ENCODE assay signal across 8 mouse cellular contexts in the genomic region with DNA sequence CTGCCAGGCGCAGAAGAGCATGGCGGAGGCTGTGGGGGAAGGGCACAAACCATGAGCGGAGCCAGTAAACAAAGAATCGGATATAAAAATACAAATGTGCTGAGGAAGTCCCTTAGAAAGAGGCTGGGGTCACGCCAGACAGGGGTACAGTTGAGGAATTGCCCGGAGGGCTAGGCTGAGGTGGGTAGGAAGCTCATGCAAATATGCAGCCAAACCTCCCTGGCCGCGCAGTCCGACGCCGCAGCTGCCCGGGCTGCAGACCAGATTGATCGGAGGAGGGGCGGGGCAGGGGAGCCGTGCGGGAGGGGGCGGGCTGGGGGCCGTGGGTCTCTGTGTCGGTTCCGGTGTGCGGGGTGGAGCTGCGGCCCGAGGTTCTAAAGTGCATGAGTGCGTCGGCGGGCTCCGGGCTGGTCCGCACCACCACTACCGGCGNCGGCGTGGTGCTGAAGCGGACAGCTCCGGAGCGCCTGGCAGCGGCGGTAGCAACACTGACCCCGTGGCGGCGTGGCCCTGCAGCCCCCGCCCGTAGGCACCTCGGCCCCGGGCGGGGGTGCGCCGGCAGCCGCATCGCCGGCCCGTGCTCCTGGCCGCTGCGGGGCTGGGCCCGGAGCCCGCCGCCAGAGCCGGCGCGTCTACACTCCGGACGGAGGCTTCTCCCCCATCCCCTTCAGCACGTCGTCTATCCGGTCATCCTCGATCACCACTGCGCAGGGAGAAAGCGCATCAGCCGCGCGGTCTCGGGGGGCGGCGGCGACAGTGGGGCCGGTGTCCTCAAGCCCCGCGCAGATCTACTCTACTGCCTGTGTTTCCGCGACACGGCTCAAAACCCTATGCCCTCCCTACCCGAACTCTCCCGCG. TPM values are rescaled to one million over a fixed set of nuclear protein-coding genes. Genes with fewer than 3 reads are reported as not detected.
DNase-seq lines count a peak whose midpoint lies in the region; ATAC-seq lines count a peak whose summit lies in the region.

No protein-coding gene starts in this region.

- no peak overlapping the region for H3K9ac ChIP-seq in heart, embryonic 11.5 days (ENCODE audit: low read depth, low read length)
- H3K9ac ChIP-seq in kidney, embryonic 16.5 days (replicated peaks; ENCODE audit: low read length): no peak overlapping the region

- H3K4me1 ChIP-seq in heart, embryonic 11.5 days (ENCODE audit: control insufficient read depth, insufficient read depth, low read length): peaks cover 26% of the 10 kb centered on the region
- H3K4me1 ChIP-seq in kidney, embryonic 16.5 days (ENCODE audit: insufficient read depth, low read length): peaks cover 26% of the 10 kb centered on the region

- peak; percentile 19 to 38 for DNase-seq in adrenal gland, adult 18-20 months (ENCODE audit: low spot score in 2 of 2)
- no peak for DNase-seq in adrenal gland, adult 8-10 months
- DNase-seq in A20 (ENCODE audit: low read depth, low spot score): peak; percentile 37
- DNase-seq in cerebellum, adult 9-11 months: peak; percentile 64
- peak; percentile 52 for DNase-seq in mesoderm, embryonic 11.5 days (ENCODE audit: low read depth, low spot score)
- no peak for DNase-seq in urinary bladder, postnatal 14 days (ENCODE audit: low spot score)

- no peaks in the 10 kb centered on the region for H3K36me3 ChIP-seq in heart, embryonic 11.5 days (ENCODE audit: control insufficient read depth, insufficient read depth, low read length)
- H3K36me3 ChIP-seq in kidney, embryonic 16.5 days (ENCODE audit: insufficient read depth, low read length): 0 out of 2 replicates have a peak, but pooled peaks cover 5% of the 10 kb centered on the region

- H3K27ac ChIP-seq in heart, embryonic 11.5 days (ENCODE audit: low read depth, low read length): no peak overlapping the region
- H3K27ac ChIP-seq in kidney, embryonic 16.5 days (ENCODE audit: low read length): no peak overlapping the region

- peak overlapping the region; percentile 71 for H3K4me3 ChIP-seq in heart, embryonic 11.5 days (ENCODE audit: low read depth, low read length)
- H3K4me3 ChIP-seq in kidney, embryonic 16.5 days (ENCODE audit: low read length): peak overlapping the region; percentile 76

- no peaks in the 10 kb centered on the region for H3K9me3 ChIP-seq in heart, embryonic 11.5 days (replicated peaks; ENCODE audit: control insufficient read depth, low read length)
- no peaks in the 10 kb centered on the region for H3K9me3 ChIP-seq in kidney, embryonic 16.5 days (ENCODE audit: low read length)

- H3K4me2 ChIP-seq in heart, embryonic 11.5 days: peak overlapping the region; percentile 100
- peak overlapping the region; percentile 100 for H3K4me2 ChIP-seq in kidney, embryonic 16.5 days (replicated peaks; ENCODE audit: low read depth, low read length)

- WGBS in heart, embryonic 11.5 days (ENCODE audit: insufficient replicate concordance): 2% methylated on average over 70 of the region's 83 CpGs
- 2% methylated on average over 82 of the region's 83 CpGs for WGBS in kidney, embryonic 16.5 days

- H3K27me3 ChIP-seq in heart, embryonic 11.5 days (ENCODE audit: control insufficient read depth, insufficient read depth, low read length): peaks cover 50% of the 10 kb centered on the region
- H3K27me3 ChIP-seq in kidney, embryonic 16.5 days (ENCODE audit: insufficient read depth, low read length): peaks cover 23% of the 10 kb centered on the region

- peak; percentile 52; the same call in 1 of the 2 replicates for ATAC-seq in heart, embryonic 11.5 days (replicated peaks; ENCODE audit: insufficient number of reproducible peaks, low FRiP score, low TSS enrichment)
- ATAC-seq in kidney, embryonic 16.5 days (ENCODE audit: low FRiP score, low TSS enrichment): peak; percentile 28; the same call in 1 of the 2 replicates

RNA-seq across cellular contexts. Expression of a gene that starts 1.3 kb away (rescaled TPM):
- total RNA-seq in adrenal gland, adult 18-20 months (2021): 100 to 1,000 TPM in 1 of 2 experiments, 10 to 100 TPM in 1; 45.6 to 212 TPM
- total RNA-seq in adrenal gland, adult 8-10 months (2022): 10 to 100 TPM; 28.9 to 62.9 (median 41.8) TPM
- 0.84 and 0.96 TPM in 2 replicates for polyA plus RNA-seq in heart, embryonic 11.5 days (2014; fragmentation: Nextera tagmentation; extraction: Ambion mirVana)
- polyA plus RNA-seq in kidney, embryonic 16.5 days (2015; fragmentation: Nextera tagmentation; extraction: Ambion mirVana): 0.45 and 0.84 TPM in 2 replicates

RNA-seq across cellular contexts. Expression of a gene that starts 8.2 kb away (rescaled TPM):
- total RNA-seq in adrenal gland, adult 18-20 months (2021): 10 to 100 TPM; 24.8 to 31.2 TPM
- total RNA-seq in adrenal gland, adult 8-10 months (2022): 10 to 100 TPM; 22.3 to 30.0 (median 25.4) TPM
- polyA plus RNA-seq in heart, embryonic 11.5 days (2014; fragmentation: Nextera tagmentation; extraction: Ambion mirVana): 39.5 and 41.3 TPM in 2 replicates
- polyA plus RNA-seq in kidney, embryonic 16.5 days (2015; fragmentation: Nextera tagmentation; extraction: Ambion mirVana): 44.7 and 49.5 TPM in 2 replicates

RNA-seq across cellular contexts. Expression of a gene that starts 8.4 kb away (rescaled TPM):
- not detected for total RNA-seq in adrenal gland, adult 18-20 months (2021)
- total RNA-seq in adrenal gland, adult 8-10 months (2022): not detected
- 0.10 TPM in 1 of 2 replicates, not detected in the other for polyA plus RNA-seq in heart, embryonic 11.5 days (2014; fragmentation: Nextera tagmentation; extraction: Ambion mirVana)
- not detected in 2 replicates for polyA plus RNA-seq in kidney, embryonic 16.5 days (2015; fragmentation: Nextera tagmentation; extraction: Ambion mirVana)

RNA-seq across cellular contexts. Expression of a gene that starts 8.4 kb away (rescaled TPM):
- 10 to 100 TPM in 1 of 2 experiments, 1 to 10 TPM in 1; 9.4 to 10.2 TPM for total RNA-seq in adrenal gland, adult 18-20 months (2021)
- 1 to 10 TPM; 7.3 to 9.5 (median 8.8) TPM for total RNA-seq in adrenal gland, adult 8-10 months (2022)
- 26.6 and 28.0 TPM in 2 replicates for polyA plus RNA-seq in heart, embryonic 11.5 days (2014; fragmentation: Nextera tagmentation; extraction: Ambion mirVana)
- 33.3 and 37.4 TPM in 2 replicates for polyA plus RNA-seq in kidney, embryonic 16.5 days (2015; fragmentation: Nextera tagmentation; extraction: Ambion mirVana)

RNA-seq across cellular contexts. Expression of a gene that starts 9.9 kb away (rescaled TPM):
- total RNA-seq in adrenal gland, adult 18-20 months (2021): 10 to 100 TPM in 1 of 2 experiments, 1 to 10 TPM in 1; 9.4 to 17.1 TPM
- 10 to 100 TPM; 11.0 to 45.0 (median 23.8) TPM for total RNA-seq in adrenal gland, adult 8-10 months (2022)
- polyA plus RNA-seq in heart, embryonic 11.5 days (2014; fragmentation: Nextera tagmentation; extraction: Ambion mirVana): 1.3 and 1.6 TPM in 2 replicates
- polyA plus RNA-seq in kidney, embryonic 16.5 days (2015; fragmentation: Nextera tagmentation; extraction: Ambion mirVana): 3.5 and 3.6 TPM in 2 replicates

Comparison
In these comparisons a context has a peak if more than half of its experiments do, and no peak if none do; other contexts are left out.
1. DNase-seq: peak in adrenal gland, adult 18-20 months (2 of 2), A20 (single experiment), cerebellum, adult 9-11 months (single experiment) and mesoderm, embryonic 11.5 days (single experiment); none in adrenal gland, adult 8-10 months (single experiment) and urinary bladder, postnatal 14 days (single experiment).